Mouse (Mus musculus): ENCODE results near the gene Olfr1102. TPM values are rescaled to one million over a fixed set of nuclear protein-coding genes. Genes with fewer than 3 reads are reported as not detected.

Gene Olfr1102
- total RNA-seq (2021), result not detected
- long read RNA-seq, experiment 1, result 0 reads
- long read RNA-seq, experiment 2, result 0 reads

GRCm38 (mm10) chr2:86998098-86998497 lies at the start of gene Olfr1102:
TSS of gene Olfr1102 (plus strand) at chr2:86998398.
- DNase-seq, result no peak
- intact Hi-C loops (cut with DNase I), result no loop called here

DNA sequence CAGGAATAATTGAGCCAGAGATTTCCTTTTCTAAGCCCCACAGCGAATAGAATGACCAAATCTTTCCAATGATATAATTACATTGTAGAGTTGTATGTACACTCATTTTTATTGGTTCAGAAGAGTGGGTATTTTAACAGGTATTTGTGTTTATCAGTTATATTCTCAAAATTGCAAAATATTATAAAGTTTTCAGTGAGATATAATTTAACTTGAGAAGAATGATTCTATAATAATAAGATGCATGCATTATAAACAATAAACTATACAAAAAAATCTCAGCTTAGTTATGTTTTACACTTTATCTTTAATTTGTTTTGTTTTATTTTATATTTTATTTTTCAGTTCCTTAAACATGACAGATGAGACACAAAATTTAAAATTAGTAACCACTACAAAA lies 37.6 kb upstream of the Olfr1102 start, which contains the start of gene Olfr1099:
Olfr1099 (minus strand) TSS at position 101 of the 400 bp plus-strand sequence.
- intact Hi-C loops (cut with DNase I), result no loop called here
- no peak for DNase-seq

- DNase-seq, result no peak
- intact Hi-C loops (cut with DNase I), result no loop called here
Measured at GRCm38 (mm10) chr2:86979854-86980253, 18.3 kb upstream of the Olfr1102 start, which contains the start of gene Olfr1100. TSS of gene Olfr1100 (minus strand) at chr2:86979954.

DNA sequence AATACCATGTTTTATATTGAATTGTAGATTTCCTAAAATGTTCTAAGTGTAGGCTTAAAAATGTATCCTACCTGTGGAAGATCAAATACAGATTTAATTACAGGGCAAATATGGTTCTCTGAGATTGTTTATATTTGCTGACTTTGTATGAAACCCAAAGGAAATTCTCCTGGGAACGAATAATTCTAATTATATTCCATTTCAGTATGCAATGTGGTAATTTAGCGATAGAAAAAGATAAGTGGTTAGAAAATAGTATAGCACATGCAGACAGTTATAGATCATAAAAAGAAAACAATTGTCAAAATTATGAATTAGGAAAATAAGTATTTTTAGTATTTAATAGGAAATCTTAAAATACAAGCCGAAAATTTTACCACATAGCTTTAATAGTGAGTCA lies 7.1 kb upstream of the Olfr1102 start, which contains the start of gene Olfr1101:
Olfr1101 (minus strand) TSS at position 101 of the 400 bp plus-strand sequence.
- intact Hi-C loops (cut with DNase I), result no loop called here
- DNase-seq, result no peak

DNA sequence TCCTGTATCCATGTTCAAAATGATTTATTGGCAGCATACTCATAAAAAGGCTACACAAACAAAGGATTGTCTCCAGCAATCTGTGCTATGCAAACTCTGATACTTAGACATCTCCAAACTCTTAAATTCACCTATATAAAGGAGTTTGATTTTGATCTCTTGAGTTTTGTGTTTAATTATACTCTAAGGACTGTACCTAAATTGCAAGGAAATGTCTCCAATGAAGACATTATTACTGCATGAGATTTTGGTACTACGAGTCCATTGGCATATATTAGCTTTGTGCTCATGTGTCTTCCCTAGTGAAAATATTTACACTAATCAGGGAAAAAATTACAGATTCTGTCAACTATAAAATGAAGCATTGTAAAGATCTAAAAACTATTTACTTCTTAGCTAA lies 28.8 kb downstream of the Olfr1102 start, which contains the start of gene Olfr1104:
Olfr1104 (minus strand) TSS at position 101 of the 400 bp plus-strand sequence.
- intact Hi-C loops (cut with DNase I), result no loop called here
- no peak for DNase-seq

- no peak for DNase-seq
- intact Hi-C loops (cut with DNase I), result no loop called here
Measured at GRCm38 (mm10) chr2:87036431-87036830, 38.2 kb downstream of the Olfr1102 start, which contains the start of gene Olfr1105. TSS of gene Olfr1105 (minus strand) at chr2:87036531.

DNA sequence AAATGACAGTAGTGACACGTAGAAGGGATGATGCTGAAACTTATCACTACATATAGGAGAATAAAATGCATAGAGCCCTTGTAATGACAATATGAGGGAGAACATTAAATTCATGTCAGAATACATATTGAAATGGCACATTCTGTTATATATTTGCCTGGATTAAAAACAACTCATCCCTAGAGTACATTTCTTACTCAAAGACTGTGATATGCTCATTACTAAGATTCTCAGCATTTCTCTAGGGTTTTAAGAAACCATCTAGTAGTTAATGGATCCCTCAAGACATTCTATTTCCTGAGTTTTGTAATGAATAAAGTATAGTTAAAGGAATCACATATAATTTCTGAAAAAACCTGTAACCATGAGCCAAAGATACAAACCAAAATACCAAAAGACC lies 54.0 kb downstream of the Olfr1102 start, which contains the start of gene Olfr1106:
Olfr1106 (minus strand) TSS at position 101 of the 400 bp plus-strand sequence.
- intact Hi-C loops (cut with DNase I), result no loop called here
- no peak for DNase-seq

Other genes with a start within 250 kb of the Olfr1102 start
- gene Olfr1090, start 239.4 kb upstream of the Olfr1102 start, total RNA-seq (2021), result not detected
- gene Olfr1093, start 215.9 kb upstream of the Olfr1102 start, total RNA-seq (2021), result not detected
- gene Olfr141, start 188.4 kb upstream of the Olfr1102 start, total RNA-seq (2021), result not detected
- not detected for gene Olfr1094, start 173.7 kb upstream of the Olfr1102 start, total RNA-seq (2021)
- not detected for gene Olfr1095, start 146.7 kb upstream of the Olfr1102 start, total RNA-seq (2021)
- not detected for gene Gm13723, start 123.6 kb upstream of the Olfr1102 start, total RNA-seq (2021)
- gene Olfr1097, start 106.2 kb upstream of the Olfr1102 start, total RNA-seq (2021), result not detected
- gene Olfr1098, start 73.9 kb upstream of the Olfr1102 start, total RNA-seq (2021), result not detected
- not detected for gene Olfr1099, start 37.7 kb upstream of the Olfr1102 start, total RNA-seq (2021)
- gene Olfr1100, start 18.4 kb upstream of the Olfr1102 start, total RNA-seq (2021), result not detected
- gene Olfr1101, start 7.2 kb upstream of the Olfr1102 start, total RNA-seq (2021), result not detected
- gene Olfr1104, start 28.7 kb downstream of the Olfr1102 start, total RNA-seq (2021), result not detected
- gene Olfr1105, start 38.1 kb downstream of the Olfr1102 start, total RNA-seq (2021), result not detected
- not detected for gene Olfr1106, start 53.9 kb downstream of the Olfr1102 start, total RNA-seq (2021)
- not detected for gene Olfr1107, start 77.4 kb downstream of the Olfr1102 start, total RNA-seq (2021)
- gene Olfr1109, start 97.6 kb downstream of the Olfr1102 start, total RNA-seq (2021), result not detected
- not detected for gene Olfr259, start 116.2 kb downstream of the Olfr1102 start, total RNA-seq (2021)
- gene Olfr1110, start 141.9 kb downstream of the Olfr1102 start, total RNA-seq (2021), result not detected
- not detected for gene Olfr1111, start 154.2 kb downstream of the Olfr1102 start, total RNA-seq (2021)
- gene Olfr1112, start 189.4 kb downstream of the Olfr1102 start, total RNA-seq (2021), result not detected
- not detected for gene Olfr1113, start 210.6 kb downstream of the Olfr1102 start, total RNA-seq (2021)
- gene Olfr1115, start 249.6 kb downstream of the Olfr1102 start, total RNA-seq (2021), result not detected